Mouse (Mus musculus): ENCODE data around the gene Tex2. TPM values are rescaled to one million over a fixed set of nuclear protein-coding genes. Genes with fewer than 3 reads are reported as not detected.

The Tex2 gene
- polyA plus RNA-seq, 1 experiment: 5.8 TPM

DNA sequence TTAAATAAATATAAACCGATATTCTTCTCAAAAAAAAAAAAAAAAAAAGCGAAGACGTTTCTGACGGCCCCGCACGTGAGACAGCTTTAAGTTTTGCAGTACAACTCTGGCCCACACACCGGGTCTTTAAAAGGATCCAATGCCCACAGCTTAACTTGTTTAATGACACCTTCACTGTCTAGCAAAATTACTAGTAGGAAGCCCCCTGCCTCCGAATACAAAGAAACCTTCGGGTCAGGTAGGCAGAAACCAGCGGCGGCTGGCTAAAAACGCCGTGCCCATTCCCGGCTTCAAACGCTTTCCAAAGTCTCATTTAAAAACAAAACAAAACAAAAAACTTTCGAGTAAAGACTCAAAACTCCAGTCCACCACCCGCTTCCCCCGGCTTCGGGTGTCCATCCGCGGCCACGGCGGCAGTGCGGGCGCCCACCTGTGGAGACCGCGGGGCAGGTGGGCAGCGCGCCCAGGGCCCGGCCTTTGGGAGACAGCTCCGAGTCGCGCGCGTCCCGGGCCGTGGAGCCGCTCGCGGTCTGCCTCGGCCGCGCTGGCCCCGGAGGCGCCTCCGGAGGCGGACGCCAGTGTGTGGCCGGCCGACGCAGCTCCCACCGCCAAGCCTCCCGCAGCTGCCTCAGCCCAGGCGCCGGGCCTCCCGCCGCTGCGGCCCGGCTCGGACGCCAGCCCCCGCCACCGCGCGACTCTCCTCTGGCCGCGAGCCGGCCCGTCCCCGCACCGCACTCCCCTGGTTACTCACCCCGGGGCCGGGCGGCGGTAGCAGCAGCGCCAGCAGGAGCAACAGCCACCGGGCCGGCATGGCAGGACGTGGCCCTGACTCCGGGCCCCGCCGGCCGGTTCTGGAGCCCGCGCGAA is 126.1 kb downstream of the Tex2 start:
- TF ChIP-seq CTCF (IDR thresholded peaks at IDR 0.05; ENCODE audit: extremely low read depth, insufficient read depth, insufficient read length, insufficient replicate concordance) (no peak), POLR2A (IDR thresholded peaks at IDR 0.05; ENCODE audit: low read depth, low read length) (no peak)
- under 1% methylated on average over 85 of the region's 86 CpGs for WGBS
- peak overlapping the region; percentile 48 for H3K27ac ChIP-seq (ENCODE audit: insufficient read depth, low read length)
- peak in 1 of 2 experiments; percentile 14 for DNase-seq (ENCODE audit: low read depth in 1 of 2, low spot score in 2 of 2)
- H3K4me1 ChIP-seq (ENCODE audit: control insufficient read depth, insufficient read depth, insufficient read length): no peaks in the 10 kb centered on the region
- no peaks in the 10 kb centered on the region for H3K36me3 ChIP-seq (ENCODE audit: control insufficient read depth, insufficient read depth, low read length)
- H3K4me3 ChIP-seq (ENCODE audit: extremely low read depth, insufficient read depth, insufficient read length): peak overlapping the region; percentile 80
- H3K27me3 ChIP-seq (ENCODE audit: control insufficient read depth, insufficient read depth, low read length): peaks cover 9% of the 10 kb centered on the region

- 13% methylated on average over 16 of the region's 16 CpGs for WGBS
- no peak for TF ChIP-seq CTCF (IDR thresholded peaks at IDR 0.05; ENCODE audit: extremely low read depth, insufficient read depth, insufficient read length, insufficient replicate concordance)
- TF ChIP-seq POLR2A (IDR thresholded peaks at IDR 0.05; ENCODE audit: low read depth, low read length): no peak
Measured at GRCm38 (mm10) chr11:106486042-106486865, 127.0 kb downstream of the Tex2 start.

DNA sequence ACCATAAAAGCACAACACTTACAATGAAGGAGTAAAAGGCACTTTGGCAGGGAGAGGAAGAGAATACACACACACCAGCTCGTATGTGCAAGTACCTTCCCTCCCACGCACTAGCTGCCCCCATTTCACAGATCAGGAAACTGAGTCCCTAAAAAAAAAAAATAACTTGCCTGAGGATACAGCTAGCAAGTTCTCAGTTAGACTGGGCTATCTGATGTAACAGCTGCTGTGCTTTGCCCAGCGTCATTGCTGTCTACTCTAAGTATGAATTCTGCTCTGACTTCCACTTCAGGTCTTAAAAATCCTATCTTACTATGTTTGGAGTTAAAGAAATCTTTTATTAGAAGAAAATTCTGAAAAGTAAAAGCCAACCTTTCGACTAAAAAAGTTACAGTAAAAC is 127.6 kb downstream of the Tex2 start:
- Histone ChIP-seq H3K27ac (ENCODE audit: insufficient read depth, low read length) (no peak overlapping the region), H3K27me3 (ENCODE audit: control insufficient read depth, insufficient read depth, low read length) (peaks cover 9% of the 10 kb centered on the region), H3K4me3 (ENCODE audit: extremely low read depth, insufficient read depth, insufficient read length) (no peak overlapping the region)

More at GRCm38 (mm10) chr11:106486042-106486865, 127.0 kb downstream of the Tex2 start:
- 0 out of 2 replicates have a peak overlapping the region, but pooled peaks have one; percentile 1 for H3K4me3 ChIP-seq (ENCODE audit: extremely low read depth, insufficient read depth, insufficient read length)
- H3K27me3 ChIP-seq (ENCODE audit: control insufficient read depth, insufficient read depth, low read length): peaks cover 9% of the 10 kb centered on the region
- DNase-seq (ENCODE audit: low read depth in 1 of 2, low spot score in 2 of 2): no peak
- H3K4me1 ChIP-seq (ENCODE audit: control insufficient read depth, insufficient read depth, insufficient read length): no peaks in the 10 kb centered on the region
- H3K36me3 ChIP-seq (ENCODE audit: control insufficient read depth, insufficient read depth, low read length): no peaks in the 10 kb centered on the region
- no peak overlapping the region for H3K27ac ChIP-seq (ENCODE audit: insufficient read depth, low read length)

GRCm38 (mm10) chr11:106484875-106485274 is 128.3 kb downstream of the Tex2 start:
- Histone ChIP-seq H3K4me3 (ENCODE audit: extremely low read depth, insufficient read depth, insufficient read length) (no peak overlapping the region), H3K4me1 (ENCODE audit: control insufficient read depth, insufficient read depth, insufficient read length) (peaks cover 1% of the 10 kb centered on the region; the same call in 1 of the 2 replicates), H3K36me3 (ENCODE audit: control insufficient read depth, insufficient read depth, low read length) (no peaks in the 10 kb centered on the region), H3K27me3 (ENCODE audit: control insufficient read depth, insufficient read depth, low read length) (peaks cover 9% of the 10 kb centered on the region), H3K27ac (ENCODE audit: insufficient read depth, low read length) (no peak overlapping the region)
- TF ChIP-seq CTCF (IDR thresholded peaks at IDR 0.05; ENCODE audit: extremely low read depth, insufficient read depth, insufficient read length, insufficient replicate concordance) (no peak), POLR2A (IDR thresholded peaks at IDR 0.05; ENCODE audit: low read depth, low read length) (no peak)
- DNase-seq (ENCODE audit: low read depth in 1 of 2, low spot score in 2 of 2): no peak
- WGBS: 79% methylated on average over 4 of the region's 4 CpGs

More for the DNA sequence above, 127.6 kb downstream of the Tex2 start:
- TF ChIP-seq CTCF (IDR thresholded peaks at IDR 0.05; ENCODE audit: extremely low read depth, insufficient read depth, insufficient read length, insufficient replicate concordance) (no peak), POLR2A (IDR thresholded peaks at IDR 0.05; ENCODE audit: low read depth, low read length) (no peak)
- WGBS: 64% methylated on average over 4 of the region's 4 CpGs
- DNase-seq (ENCODE audit: low read depth in 1 of 2, low spot score in 2 of 2): no peak
- Histone ChIP-seq H3K36me3 (ENCODE audit: control insufficient read depth, insufficient read depth, low read length) (no peaks in the 10 kb centered on the region), H3K4me1 (ENCODE audit: control insufficient read depth, insufficient read depth, insufficient read length) (no peaks in the 10 kb centered on the region)

GRCm38 (mm10) chr11:106482867-106483266 is 130.4 kb downstream of the Tex2 start:
- no peak for DNase-seq (ENCODE audit: low read depth in 1 of 2, low spot score in 2 of 2)
- Histone ChIP-seq H3K4me1 (ENCODE audit: control insufficient read depth, insufficient read depth, insufficient read length) (peaks cover 6% of the 10 kb centered on the region; the same call in 1 of the 2 replicates), H3K27ac (ENCODE audit: insufficient read depth, low read length) (no peak overlapping the region), H3K4me3 (ENCODE audit: extremely low read depth, insufficient read depth, insufficient read length) (no peak overlapping the region), H3K36me3 (ENCODE audit: control insufficient read depth, insufficient read depth, low read length) (no peaks in the 10 kb centered on the region), H3K27me3 (ENCODE audit: control insufficient read depth, insufficient read depth, low read length) (peaks cover 9% of the 10 kb centered on the region)
- WGBS: 70% methylated on average over 8 of the region's 8 CpGs
- TF ChIP-seq CTCF (IDR thresholded peaks at IDR 0.05; ENCODE audit: extremely low read depth, insufficient read depth, insufficient read length, insufficient replicate concordance) (no peak), POLR2A (IDR thresholded peaks at IDR 0.05; ENCODE audit: low read depth, low read length) (no peak)

DNA sequence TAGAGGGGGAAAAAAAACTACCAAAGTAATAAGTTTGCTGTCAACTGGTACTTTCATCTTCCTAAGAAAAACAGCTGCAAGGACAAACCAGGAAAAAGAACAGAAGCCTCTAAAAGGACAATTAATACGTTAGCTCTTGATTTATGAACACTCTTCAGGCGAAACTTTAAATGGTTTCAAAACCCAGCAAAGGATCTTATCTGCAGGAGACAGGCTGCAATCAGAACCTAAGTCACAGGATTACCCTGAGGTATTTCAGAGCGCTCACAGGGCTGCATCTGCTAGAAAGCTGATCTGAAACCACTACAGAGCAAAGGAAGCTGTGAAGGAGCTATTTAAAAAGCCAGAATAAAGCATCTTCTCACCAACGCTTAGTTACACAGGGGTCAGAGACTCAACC is 131.6 kb downstream of the Tex2 start:
- H3K27ac ChIP-seq (ENCODE audit: insufficient read depth, low read length): no peak overlapping the region
- no peak for DNase-seq (ENCODE audit: low read depth in 1 of 2, low spot score in 2 of 2)
- no peak overlapping the region for H3K4me3 ChIP-seq (ENCODE audit: extremely low read depth, insufficient read depth, insufficient read length)
- H3K4me1 ChIP-seq (ENCODE audit: control insufficient read depth, insufficient read depth, insufficient read length): peaks cover 6% of the 10 kb centered on the region; the same call in 1 of the 2 replicates
- WGBS: 10% methylated on average over 4 of the region's 4 CpGs
- H3K36me3 ChIP-seq (ENCODE audit: control insufficient read depth, insufficient read depth, low read length): no peaks in the 10 kb centered on the region
- H3K27me3 ChIP-seq (ENCODE audit: control insufficient read depth, insufficient read depth, low read length): 0 out of 2 replicates have a peak, but pooled peaks cover 3% of the 10 kb centered on the region
- TF ChIP-seq POLR2A (IDR thresholded peaks at IDR 0.05; ENCODE audit: low read depth, low read length): no peak
- TF ChIP-seq CTCF (IDR thresholded peaks at IDR 0.05; ENCODE audit: extremely low read depth, insufficient read depth, insufficient read length, insufficient replicate concordance): no peak
